Mouse (Mus musculus): ENCODE results near the gene Gm15155. TPM values are rescaled to one million over a fixed set of nuclear protein-coding genes. Genes with fewer than 3 reads are reported as not detected.
"Not testable (repeated sequence)": the region's sequence is repeated elsewhere in the genome, so short reads cannot be mapped to it uniquely, and the experiment has no call there.

The Gm15155 gene
- total and polyA plus RNA-seq, 2 experiments from 2014 or later, result not detected

GRCm38 (mm10) chrX:155903108-155903507, 278.6 kb downstream of the Gm15155 start:
- DNase-seq, result no peak
- 19% methylated on average over 1 of the region's 1 CpGs for WGBS

GRCm38 (mm10) chrX:156009756-156010155, 385.2 kb downstream of the Gm15155 start:
- 88% methylated on average over 1 of the region's 1 CpGs for WGBS
- no peak overlapping the region for H3K9ac ChIP-seq
- DNase-seq, result no peak
- H3K4me2 ChIP-seq (ENCODE audit: low read depth), result no peak overlapping the region
- no peaks in the 10 kb centered on the region for H3K27me3 ChIP-seq (ENCODE audit: insufficient read depth, low read length)
- H3K9me3 ChIP-seq (ENCODE audit: low read length), result no peaks in the 10 kb centered on the region
- no peak for TF ChIP-seq CTCF (IDR thresholded peaks at IDR 0.05; ENCODE audit: low read depth)
- ATAC-seq, result no peak
- H3K4me1 ChIP-seq (ENCODE audit: insufficient read depth), result no peaks in the 10 kb centered on the region
- H3K4me3 ChIP-seq (ENCODE audit: low read depth, low read length), result no peak overlapping the region
- H3K27ac ChIP-seq (ENCODE audit: low read depth, low read length), result no peak overlapping the region
- no peaks in the 10 kb centered on the region for H3K36me3 ChIP-seq (ENCODE audit: insufficient read depth)

More at GRCm38 (mm10) chrX:155903108-155903507, 278.6 kb downstream of the Gm15155 start:
- no peak for ATAC-seq
- no peak overlapping the region for H3K9ac ChIP-seq
- H3K9me3 ChIP-seq (ENCODE audit: low read length), result no peaks in the 10 kb centered on the region
- H3K4me2 ChIP-seq (ENCODE audit: low read depth), result no peak overlapping the region
- no peak overlapping the region for H3K27ac ChIP-seq (ENCODE audit: low read depth, low read length)
- no peak overlapping the region for H3K4me3 ChIP-seq (ENCODE audit: low read depth, low read length)
- H3K36me3 ChIP-seq (ENCODE audit: insufficient read depth), result no peaks in the 10 kb centered on the region
- H3K4me1 ChIP-seq (ENCODE audit: insufficient read depth), result no peaks in the 10 kb centered on the region
- TF ChIP-seq CTCF (IDR thresholded peaks at IDR 0.05; ENCODE audit: low read depth), result no peak
- H3K27me3 ChIP-seq (ENCODE audit: insufficient read depth, low read length), result no peaks in the 10 kb centered on the region

DNA sequence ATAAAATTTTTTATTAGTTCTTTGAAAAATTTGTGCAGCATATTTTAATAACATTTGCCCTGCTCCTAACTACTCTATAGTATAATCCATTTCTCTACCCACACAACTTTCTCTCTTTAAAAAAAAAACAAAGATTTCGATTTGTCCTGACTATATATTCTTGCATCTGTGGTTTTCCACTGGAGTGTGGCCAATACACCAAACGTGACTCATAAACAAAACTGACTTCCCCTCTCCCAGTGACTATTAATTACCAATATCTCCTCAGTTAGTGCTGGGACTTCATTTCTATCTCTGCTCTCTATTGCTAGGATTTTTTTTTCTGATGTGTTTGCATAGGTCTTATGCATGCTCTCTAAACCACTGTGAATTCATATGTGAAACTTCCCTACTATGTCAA, 531.2 kb downstream of the Gm15155 start:
- Histone ChIP-seq H3K36me3 (ENCODE audit: insufficient read depth) (no peaks in the 10 kb centered on the region), H3K27ac (ENCODE audit: low read depth, low read length) (no peak overlapping the region), H3K4me2 (ENCODE audit: low read depth) (no peak overlapping the region), H3K9me3 (ENCODE audit: low read length) (no peaks in the 10 kb centered on the region), H3K4me3 (ENCODE audit: low read depth, low read length) (no peak overlapping the region), H3K4me1 (ENCODE audit: insufficient read depth) (no peaks in the 10 kb centered on the region), H3K27me3 (ENCODE audit: insufficient read depth, low read length) (no peaks in the 10 kb centered on the region), H3K9ac (no peak overlapping the region)
- DNase-seq, result no peak
- WGBS, result 68% methylated on average over 2 of the region's 2 CpGs
- no peak for TF ChIP-seq CTCF (IDR thresholded peaks at IDR 0.05; ENCODE audit: low read depth)
- no peak for ATAC-seq

DNA sequence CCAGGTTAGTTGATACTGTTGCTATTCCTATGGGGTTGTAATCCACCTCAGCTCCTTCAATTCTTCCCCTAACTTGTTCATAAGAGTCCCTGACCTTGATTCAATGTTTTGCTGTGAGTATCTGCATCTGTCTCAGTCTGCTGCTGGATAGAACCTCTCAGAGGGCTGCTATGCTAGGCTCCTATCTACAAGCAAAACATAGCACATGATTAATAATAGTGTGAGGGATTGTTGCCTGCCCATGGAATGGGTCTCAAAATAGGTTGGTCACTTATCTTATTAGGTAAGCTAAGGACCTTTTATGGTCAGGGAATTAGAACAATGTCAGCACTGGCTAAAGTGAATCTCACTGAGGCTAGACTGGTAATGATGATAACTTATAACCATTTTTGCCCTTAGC, 547.0 kb downstream of the Gm15155 start:
- H3K4me1 ChIP-seq (ENCODE audit: insufficient read depth), result no peaks in the 10 kb centered on the region
- no peaks in the 10 kb centered on the region for H3K36me3 ChIP-seq (ENCODE audit: insufficient read depth)
- no peak for ATAC-seq
- H3K9me3 ChIP-seq (ENCODE audit: low read length), result no peaks in the 10 kb centered on the region
- H3K9ac ChIP-seq, result no peak overlapping the region
- H3K4me3 ChIP-seq (ENCODE audit: low read depth, low read length), result no peak overlapping the region
- TF ChIP-seq CTCF (IDR thresholded peaks at IDR 0.05; ENCODE audit: low read depth), result no peak
- H3K4me2 ChIP-seq (ENCODE audit: low read depth), result no peak overlapping the region
- no peak overlapping the region for H3K27ac ChIP-seq (ENCODE audit: low read depth, low read length)
- DNase-seq, result no peak
- no peaks in the 10 kb centered on the region for H3K27me3 ChIP-seq (ENCODE audit: insufficient read depth, low read length)

- not testable (repeated sequence) for H3K36me3 ChIP-seq (ENCODE audit: insufficient read depth); H3K27ac ChIP-seq (ENCODE audit: low read depth, low read length); H3K9ac ChIP-seq; ATAC-seq; H3K27me3 ChIP-seq (ENCODE audit: insufficient read depth, low read length); H3K4me3 ChIP-seq (ENCODE audit: low read depth, low read length); H3K9me3 ChIP-seq (ENCODE audit: low read length); DNase-seq; H3K4me2 ChIP-seq (ENCODE audit: low read depth); H3K4me1 ChIP-seq (ENCODE audit: insufficient read depth)
Measured at GRCm38 (mm10) chrX:156303806-156304205, 679.3 kb downstream of the Gm15155 start.

Other genes with a start within 250 kb of the Gm15155 start
- 11.5 and 15.1 TPM in 2 replicates for gene Ptchd1, start 927 bp upstream of the Gm15155 start, total RNA-seq (2014; rRNA removed)
- 4.9 and 8.4 TPM in 2 replicates for gene Ptchd1, start 927 bp upstream of the Gm15155 start, polyA plus RNA-seq (2015; fragmentation: Nextera tagmentation; extraction: Ambion mirVana)

All from forebrain, postnatal 0 days (tissue).